In the genomic region with DNA sequence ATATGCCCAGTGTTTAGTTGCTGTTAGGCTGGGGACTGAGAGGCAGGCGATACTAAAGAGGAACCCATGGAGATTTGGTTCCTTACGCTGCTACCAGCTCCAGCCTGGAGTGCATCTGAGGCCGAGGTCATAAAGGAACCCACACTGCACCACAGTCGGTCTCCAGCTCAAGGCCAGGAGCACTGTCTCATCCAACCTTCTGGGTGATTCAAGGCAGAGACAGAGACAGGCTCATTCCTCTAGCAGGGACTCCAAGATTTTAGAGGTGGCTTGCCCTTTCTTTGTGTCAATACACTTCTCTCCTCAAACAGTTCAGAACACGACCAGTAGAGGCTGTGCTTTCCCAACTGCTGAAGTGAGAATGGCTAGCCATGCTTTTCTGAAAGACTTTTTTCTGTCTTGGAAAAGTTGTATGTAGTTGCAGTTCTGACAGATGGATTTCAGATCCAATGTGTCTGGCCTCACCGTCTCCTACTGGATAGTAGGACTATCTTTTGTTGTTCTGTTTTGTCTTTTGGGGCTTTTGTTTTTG, we compare ENCODE assay signal across 20 mouse cellular contexts. TPM values are rescaled to one million over a fixed set of nuclear protein-coding genes. Genes with fewer than 3 reads are reported as not detected.
DNase-seq lines count a peak whose midpoint lies in the region; ATAC-seq and TF ChIP-seq lines count a peak whose summit lies in the region.
"Had no signal": no experiment of that assay in that cellular context is flagged by ENCODE, and none has a peak within 500 bp of the region (broad histone marks: within the 10 kb centered on the region; RNA-seq: fewer than 3 reads in every experiment).

No protein-coding gene starts in this region.

- DNase-seq in adrenal gland, adult (ENCODE audit: inconsistent age in 2 of 2, low spot score in 1 of 2): peak; percentile 57 to 66
- no peak for DNase-seq in adrenal gland, adult 8-10 months
- DNase-seq in testis, postnatal 10 days (ENCODE audit: low spot score): peak; percentile 37
- no peak for DNase-seq in testis, postnatal 14 days (ENCODE audit: low spot score)
- DNase-seq: cerebellum, adult 9-10 months; kidney, adult 2 months had no signal

- 0 out of 2 replicates have a peak, but pooled peaks cover 7% of the 10 kb centered on the region for H3K9me3 ChIP-seq in intestine, postnatal 0 days (ENCODE audit: control insufficient read depth)
- H3K9me3 ChIP-seq in intestine, embryonic 15.5 days: no peaks in the 10 kb centered on the region
- H3K9me3 ChIP-seq: G1E; hindbrain, embryonic 13.5 days; stomach, embryonic 15.5 days had no signal

- no peaks in the 10 kb centered on the region for H3K4me1 ChIP-seq in intestine, postnatal 0 days (replicated peaks; ENCODE audit: control insufficient read depth, insufficient read depth, low read length)
- H3K4me1 ChIP-seq in intestine, embryonic 15.5 days (replicated peaks): no peaks in the 10 kb centered on the region
- H3K4me1 ChIP-seq: midbrain, embryonic 10.5 days; stomach, embryonic 15.5 days had no signal

- H3K9ac ChIP-seq in intestine, postnatal 0 days (ENCODE audit: low read depth, low read length): no peak overlapping the region
- no peak overlapping the region for H3K9ac ChIP-seq in intestine, embryonic 15.5 days
- H3K9ac ChIP-seq: heart, embryonic 13.5 days; hindbrain, embryonic 13.5 days; stomach, embryonic 15.5 days had no signal

- WGBS in intestine, postnatal 0 days: 62% methylated on average over 6 of the region's 6 CpGs
- 67% methylated on average over 6 of the region's 6 CpGs for WGBS in intestine, embryonic 15.5 days

- no peaks in the 10 kb centered on the region for H3K36me3 ChIP-seq in intestine, postnatal 0 days (ENCODE audit: control insufficient read depth, insufficient read depth)
- no peaks in the 10 kb centered on the region for H3K36me3 ChIP-seq in intestine, embryonic 15.5 days
- H3K36me3 ChIP-seq: midbrain, embryonic 10.5 days; stomach, embryonic 15.5 days had no signal

- ATAC-seq in intestine, postnatal 0 days: no peak
- ATAC-seq in intestine, embryonic 15.5 days: no peak
- peak; percentile 36; the same call in 1 of the 2 replicates for ATAC-seq in megakaryocyte progenitor cell, adult 5-6 weeks (replicated peaks; ENCODE audit: poor library complexity)
- no peak for ATAC-seq in frontal cortex, adult (ENCODE audit: low TSS enrichment)

- H3K27ac ChIP-seq in intestine, postnatal 0 days (ENCODE audit: low read depth, low read length): no peak overlapping the region
- no peak overlapping the region for H3K27ac ChIP-seq in intestine, embryonic 15.5 days
- H3K27ac ChIP-seq: heart, embryonic 13.5 days; hindbrain, embryonic 13.5 days; midbrain, embryonic 10.5 days; stomach, embryonic 15.5 days had no signal

- peak; percentile 64 for TF ChIP-seq CTCF in intestine, postnatal 0 days (IDR thresholded peaks at IDR 0.05; ENCODE audit: low read depth)

- no peaks in the 10 kb centered on the region for H3K27me3 ChIP-seq in intestine, postnatal 0 days (replicated peaks; ENCODE audit: control insufficient read depth, insufficient read depth, low read length)
- H3K27me3 ChIP-seq in intestine, embryonic 15.5 days (replicated peaks): no peaks in the 10 kb centered on the region
- H3K27me3 ChIP-seq: heart, embryonic 13.5 days; hindbrain, embryonic 13.5 days; stomach, embryonic 15.5 days had no signal

- no peak overlapping the region for H3K4me3 ChIP-seq in intestine, postnatal 0 days (ENCODE audit: low read depth, low read length)
- no peak overlapping the region for H3K4me3 ChIP-seq in intestine, embryonic 15.5 days (replicated peaks)
- H3K4me3 ChIP-seq: erythroblast, embryonic 14.5 days; heart, embryonic 13.5 days; hindbrain, embryonic 13.5 days; midbrain, embryonic 10.5 days; stomach, embryonic 15.5 days had no signal

- H3K4me2 ChIP-seq in intestine, postnatal 0 days (replicated peaks; ENCODE audit: low read depth): no peak overlapping the region
- H3K4me2 ChIP-seq in intestine, embryonic 15.5 days (replicated peaks): no peak overlapping the region
- H3K4me2 ChIP-seq: heart, embryonic 13.5 days; hindbrain, embryonic 13.5 days; stomach, embryonic 15.5 days had no signal

RNA-seq across cellular contexts. Expression of a gene that starts 17.3 kb away (rescaled TPM):
- under 1 TPM in 3 of 4 experiments, not detected in 1; 0.10 to 0.27 (median 0.25) TPM for total RNA-seq in adrenal gland, adult 8-10 months (2022)
- polyA plus RNA-seq in intestine, postnatal 0 days (2015; fragmentation: Nextera tagmentation; extraction: Ambion mirVana): 3.5 and 3.9 TPM in 2 replicates
- 15.6 and 19.1 TPM in 2 replicates for polyA plus RNA-seq in intestine, embryonic 15.5 days (2015; fragmentation: Nextera tagmentation; extraction: Ambion mirVana)
- 0.05 and 0.07 TPM in 2 replicates for total RNA-seq in megakaryocyte progenitor cell, adult 5-6 weeks (2015)
- 0.07 and 0.08 TPM in 2 replicates for total RNA-seq in megakaryocyte progenitor cell, adult 5-6 weeks (2017)
- polyA plus RNA-seq: G1E had no signal

RNA-seq across cellular contexts. Expression of a gene that starts 29.5 kb away (rescaled TPM):
- 10 to 100 TPM; 12.4 to 20.8 (median 16.6) TPM for total RNA-seq in adrenal gland, adult 8-10 months (2022)
- polyA plus RNA-seq in intestine, postnatal 0 days (2015; fragmentation: Nextera tagmentation; extraction: Ambion mirVana): 57.4 and 65.5 TPM in 2 replicates
- polyA plus RNA-seq in intestine, embryonic 15.5 days (2015; fragmentation: Nextera tagmentation; extraction: Ambion mirVana): 9.8 and 10.7 TPM in 2 replicates
- total RNA-seq in megakaryocyte progenitor cell, adult 5-6 weeks (2015): 29.9 and 30.6 TPM in 2 replicates
- 21.7 and 24.9 TPM in 2 replicates for total RNA-seq in megakaryocyte progenitor cell, adult 5-6 weeks (2017)

RNA-seq across cellular contexts. Expression of a gene that starts 40.0 kb away (rescaled TPM):
- not detected for total RNA-seq in adrenal gland, adult 8-10 months (2022)
- polyA plus RNA-seq in intestine, postnatal 0 days (2015; fragmentation: Nextera tagmentation; extraction: Ambion mirVana): 1.1 TPM in 2 replicates
- polyA plus RNA-seq in intestine, embryonic 15.5 days (2015; fragmentation: Nextera tagmentation; extraction: Ambion mirVana): not detected in 2 replicates
- total RNA-seq in megakaryocyte progenitor cell, adult 5-6 weeks (2015): not detected in 2 replicates
- total RNA-seq in megakaryocyte progenitor cell, adult 5-6 weeks (2017): not detected in 2 replicates
- total RNA-seq: G1E; layer of hippocampus, adult 8-10 months; left cerebral cortex, postnatal 36 days had no signal
- polyA plus RNA-seq: erythroblast, embryonic 14.5 days; G1E; heart, embryonic 13.5 days; hindbrain, embryonic 13.5 days; kidney, adult 2 months; liver, embryonic 16.5 days; midbrain, embryonic 10.5 days; small intestine, adult 2 months; stomach, embryonic 15.5 days had no signal

Comparison
In these comparisons a context has a peak if more than half of its experiments do, and no peak if none do; other contexts are left out.
1. DNase-seq: peak in adrenal gland, adult (2 of 2) and testis, postnatal 10 days (single experiment); none in adrenal gland, adult 8-10 months (single experiment) and testis, postnatal 14 days (single experiment).